Mouse (Mus musculus) heart, postnatal 4 days (tissue): ENCODE measurements around the gene Ypel2. TPM values are rescaled to one million over a fixed set of nuclear protein-coding genes. Genes with fewer than 3 reads are reported as not detected.

Experiments used
- DNase-seq: peaks from one replicate; pipeline ENCODE4 v3.0.0; 2021
- total RNA-seq, 2 experiments: library from RNA; stranded (reverse); gene quantifications; 2 replicates each; pipeline ENCODE4 v1.2.3; 2021

Ypel2 gene
- total RNA-seq, 2 experiments from 2014 or later: 18.9 to 22.7 TPM

GRCm38 (mm10) chr11:86994791-86995624, 1.5 kb upstream of the Ypel2 start:
- no peak for DNase-seq

- DNase-seq: no peak
These were observed 823 bp upstream of the Ypel2 start for GRCm38 (mm10) chr11:86994330-86994729.

GRCm38 (mm10) chr11:86992461-86992988, 982 bp downstream of the Ypel2 start:
- DNase-seq: no peak

GRCm38 (mm10) chr11:86991241-86991640, 2.3 kb downstream of the Ypel2 start:
- DNase-seq: no peak

- no peak for DNase-seq
These were observed 3.2 kb downstream of the Ypel2 start for GRCm38 (mm10) chr11:86990309-86990708.

- DNase-seq: no peak
These were observed 8.5 kb downstream of the Ypel2 start for GRCm38 (mm10) chr11:86984990-86985389.

GRCm38 (mm10) chr11:86983056-86983455, 10.5 kb downstream of the Ypel2 start:
- no peak for DNase-seq

- DNase-seq: no peak
These were observed 12.2 kb downstream of the Ypel2 start for GRCm38 (mm10) chr11:86981229-86981791.

- DNase-seq: no peak
These were observed 13.0 kb downstream of the Ypel2 start for GRCm38 (mm10) chr11:86980526-86980925.

GRCm38 (mm10) chr11:86979799-86980198, 13.7 kb downstream of the Ypel2 start:
- no peak for DNase-seq

- no peak for DNase-seq
These were observed 16.3 kb downstream of the Ypel2 start for GRCm38 (mm10) chr11:86977242-86977641.

GRCm38 (mm10) chr11:86974401-86974800, 19.1 kb downstream of the Ypel2 start:
- DNase-seq: no peak

- no peak for DNase-seq
These were observed 20.3 kb downstream of the Ypel2 start for GRCm38 (mm10) chr11:86973255-86973654.

GRCm38 (mm10) chr11:86971057-86971753, 22.3 kb downstream of the Ypel2 start:
- DNase-seq: no peak

- no peak for DNase-seq
These were observed 24.3 kb downstream of the Ypel2 start for GRCm38 (mm10) chr11:86969041-86969821.

- DNase-seq: no peak
These were observed 26.0 kb downstream of the Ypel2 start for GRCm38 (mm10) chr11:86967506-86967905.

- no peak for DNase-seq
These were observed 26.8 kb downstream of the Ypel2 start for GRCm38 (mm10) chr11:86966696-86967095.

GRCm38 (mm10) chr11:86965079-86965478, 28.4 kb downstream of the Ypel2 start:
- DNase-seq: no peak

- DNase-seq: no peak
These were observed 29.8 kb downstream of the Ypel2 start for GRCm38 (mm10) chr11:86963698-86964097.

GRCm38 (mm10) chr11:86963027-86963426, 30.5 kb downstream of the Ypel2 start:
- peak; percentile 57 for DNase-seq

GRCm38 (mm10) chr11:86962362-86962761, 31.1 kb downstream of the Ypel2 start:
- DNase-seq: no peak
